Mouse (Mus musculus) cerebellum, adult 11-12 months (tissue): ENCODE data around the gene Taf13.

ENCODE experiments used
- DNase-seq: peaks from one replicate; pipeline ENCODE4 v3.0.0; 2022

Gene Taf13

GRCm38 (mm10) chr3:108574018-108574417, 2.5 kb downstream of the Taf13 start:
- DNase-seq = no peak

DNA sequence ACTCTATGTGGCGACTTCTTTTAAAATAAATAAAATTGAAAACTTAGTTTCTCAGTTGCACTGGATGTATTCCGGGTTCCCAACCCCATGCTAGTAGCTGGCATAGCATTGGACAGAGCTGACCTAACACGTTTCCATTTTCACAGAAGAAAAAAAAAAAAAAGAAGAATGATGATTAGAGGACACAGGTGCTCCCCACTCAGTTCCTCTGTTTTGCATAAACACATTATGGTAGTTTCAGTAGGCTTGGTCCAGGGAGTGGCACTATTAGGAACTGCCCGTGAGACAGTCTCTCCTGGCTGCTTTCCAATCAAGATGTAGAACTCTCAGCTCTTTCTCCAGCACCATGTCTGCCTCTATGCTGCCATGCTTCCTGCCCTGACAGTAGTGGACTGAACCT, 13.1 kb downstream of the Taf13 start:
- no peak for DNase-seq

GRCm38 (mm10) chr3:108588446-108588845, 16.9 kb downstream of the Taf13 start:
- no peak for DNase-seq

GRCm38 (mm10) chr3:108590786-108591529, 19.5 kb downstream of the Taf13 start, which contains the start of gene Wdr47:
TSS of gene Wdr47 (plus strand) at chr3:108591279.
- peak; percentile 96 for DNase-seq

DNA sequence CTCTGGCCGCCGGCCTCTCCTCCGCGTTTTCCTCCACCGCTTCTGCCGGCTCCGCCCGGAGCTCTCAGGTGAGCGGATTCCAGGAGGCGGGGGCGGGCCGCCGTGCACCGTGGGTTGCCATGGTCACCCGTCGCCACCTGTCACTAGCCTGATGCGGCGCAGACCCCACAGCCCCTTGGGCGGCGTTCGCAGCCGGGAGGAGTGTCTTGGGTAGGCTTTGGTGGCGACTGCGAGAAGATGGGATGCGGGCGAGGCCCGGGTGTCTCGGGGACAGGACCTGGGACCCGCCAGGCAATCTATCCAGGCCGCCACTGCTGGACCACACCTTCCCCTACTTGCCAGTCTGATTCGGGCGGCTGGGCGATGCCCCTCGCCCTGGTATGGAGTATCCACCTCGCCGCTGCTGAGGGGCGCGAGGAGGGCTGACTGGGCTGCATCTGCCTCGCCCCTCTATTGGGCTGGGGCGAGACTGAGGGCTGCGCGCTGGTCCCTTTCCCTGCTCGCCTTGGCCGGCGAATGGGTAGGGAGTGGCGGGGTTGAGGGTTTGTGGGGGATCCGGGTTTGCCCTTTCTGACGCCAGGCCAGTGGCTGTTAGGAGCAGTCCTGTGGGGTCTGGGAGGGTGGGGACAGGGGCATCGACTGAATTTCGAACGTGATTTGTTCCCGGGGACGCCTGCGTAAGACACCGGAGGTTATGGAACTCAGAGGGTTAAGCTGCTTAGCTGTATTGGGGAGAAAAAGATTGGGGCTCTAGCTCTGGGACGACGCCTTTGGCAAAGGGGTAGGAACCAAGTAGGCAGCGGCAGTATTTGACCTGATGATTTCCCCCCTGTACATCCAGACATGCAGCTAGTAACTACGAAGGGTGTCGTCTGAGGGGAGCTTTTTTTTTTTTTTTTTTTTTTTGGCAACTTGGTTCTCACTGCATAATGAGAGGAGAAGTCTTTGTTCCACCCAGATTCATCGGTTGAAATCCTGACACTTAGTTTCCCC, 20.3 kb downstream of the Taf13 start:
- DNase-seq = peak; percentile 41

DNA sequence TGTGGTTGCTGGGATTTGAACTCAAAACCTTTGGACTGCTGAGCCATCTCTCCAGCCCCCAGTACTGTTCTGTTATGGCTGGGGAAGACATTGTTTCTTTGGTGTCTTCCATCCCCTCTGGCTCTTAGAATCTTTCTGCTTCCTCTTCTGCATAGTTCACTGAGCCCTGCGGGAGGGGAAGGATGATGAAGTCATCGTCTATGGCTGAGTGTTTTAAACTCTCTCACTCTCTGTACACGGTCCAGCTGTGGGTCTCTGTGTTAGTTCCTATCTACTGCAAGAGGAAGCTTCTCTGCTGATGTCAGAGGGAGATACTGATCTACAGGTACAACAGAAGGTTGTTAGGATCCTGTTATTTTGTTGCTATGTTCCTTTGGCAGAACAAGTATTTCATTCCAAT, 37.4 kb downstream of the Taf13 start:
- DNase-seq = no peak
